Mouse (Mus musculus): ENCODE data around the gene Map7d1.

- TF ChIP-seq FLI1 (IDR thresholded peaks at IDR 0.05; ENCODE audit: low read length): no peak
- no peak for TF ChIP-seq GATA1 (IDR thresholded peaks at IDR 0.05; ENCODE audit: borderline replicate concordance, low read length)
These were observed 21.9 kb upstream of the Map7d1 start for GRCm38 (mm10) chr4:126277906-126278564.
